Mouse (Mus musculus) layer of hippocampus, adult 8-10 months (tissue): ENCODE data around the gene Chmp1a. TPM values are rescaled to one million over a fixed set of nuclear protein-coding genes. Genes with fewer than 3 reads are reported as not detected.
"Not testable (repeated sequence)": the region's sequence is repeated elsewhere in the genome, so short reads cannot be mapped to it uniquely, and the experiment has no call there.

Experiments used
- DNase-seq, 2 experiments: peaks; one replicate each; pipeline ENCODE4 v3.0.0; 2022; ENCODE audit warnings: low spot score in 2 of 2
- total RNA-seq, 4 experiments: library from RNA; stranded (reverse); gene quantifications; 2 replicates each; pipeline ENCODE4 v1.2.4; 2022

Chmp1a gene
- 100 to 1,000 TPM in 3 of 4 experiments, 10 to 100 TPM in 1; 95.9 to 131 (median 123) TPM for total RNA-seq

DNA sequence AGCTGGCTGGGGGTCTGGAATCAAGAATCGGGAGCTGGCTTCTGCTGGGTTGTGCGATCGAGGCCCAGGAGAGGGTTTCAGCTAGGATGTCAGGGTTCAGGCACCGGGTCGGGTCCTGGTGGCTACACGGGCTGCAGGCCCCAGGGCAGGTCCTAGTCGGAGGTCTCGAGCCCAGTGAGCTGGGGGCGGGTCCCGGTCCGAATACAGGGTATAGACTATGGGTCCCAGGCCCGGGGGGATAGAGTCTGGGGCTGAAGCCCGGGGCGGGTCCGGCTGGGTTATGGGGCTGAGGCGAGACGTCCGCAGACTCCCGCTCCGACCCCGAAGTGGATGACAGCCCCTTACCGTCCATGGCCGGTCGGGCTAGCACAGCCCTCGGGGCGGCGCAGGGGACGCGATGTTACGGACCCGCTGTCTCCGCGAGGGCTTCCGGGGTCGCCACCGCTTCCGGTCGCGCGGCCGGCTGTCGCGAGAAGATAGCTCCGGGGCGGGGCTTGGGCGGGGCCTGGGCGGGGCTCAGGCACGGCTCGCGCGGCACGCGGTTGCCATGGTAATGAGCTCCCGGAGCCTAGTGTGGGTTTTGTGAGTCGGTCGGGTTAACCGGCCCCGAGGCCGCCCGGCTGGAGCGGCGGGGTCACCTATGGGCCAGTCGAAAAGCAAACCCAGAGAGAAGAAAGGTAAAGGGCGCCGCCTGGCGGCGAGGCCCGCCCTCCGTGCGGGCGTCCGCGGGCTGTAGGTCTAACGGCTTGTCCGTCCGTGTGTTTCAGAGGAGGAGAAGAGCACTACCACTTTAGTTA, at the start of gene Chmp1a, which contains the start of gene Spata33:
TSS of gene Chmp1a (minus strand) at position 443 of the 797 bp plus-strand sequence.
TSS of gene Spata33 (plus strand) at position 512 of the 797 bp plus-strand sequence.
- peak; percentile 82 to 85 for DNase-seq

GRCm38 (mm10) chr8:123257593-123257992, 45.0 kb upstream of the Chmp1a start:
- not testable (repeated sequence) for DNase-seq

DNA sequence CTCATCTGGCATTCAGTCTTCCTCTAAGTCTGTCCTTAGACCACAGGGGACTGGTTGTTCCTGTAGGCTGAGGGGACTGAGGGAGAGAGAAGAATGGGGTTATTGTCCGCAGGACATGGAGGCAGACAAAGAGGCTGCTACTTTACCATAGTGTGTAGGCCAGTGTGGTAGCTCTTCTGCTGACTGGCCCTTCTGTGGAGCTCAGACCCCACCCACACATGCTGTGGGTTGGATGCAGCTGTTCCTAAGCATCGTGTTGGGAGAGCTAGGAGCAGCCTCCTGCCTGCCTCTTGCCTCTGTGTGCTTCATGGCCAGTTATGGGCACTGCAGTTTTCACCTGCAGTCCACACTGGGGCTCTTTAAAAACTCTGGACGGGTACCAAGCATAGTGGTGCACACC, 44.6 kb upstream of the Chmp1a start:
- peak; percentile 44 to 57 for DNase-seq

DNA sequence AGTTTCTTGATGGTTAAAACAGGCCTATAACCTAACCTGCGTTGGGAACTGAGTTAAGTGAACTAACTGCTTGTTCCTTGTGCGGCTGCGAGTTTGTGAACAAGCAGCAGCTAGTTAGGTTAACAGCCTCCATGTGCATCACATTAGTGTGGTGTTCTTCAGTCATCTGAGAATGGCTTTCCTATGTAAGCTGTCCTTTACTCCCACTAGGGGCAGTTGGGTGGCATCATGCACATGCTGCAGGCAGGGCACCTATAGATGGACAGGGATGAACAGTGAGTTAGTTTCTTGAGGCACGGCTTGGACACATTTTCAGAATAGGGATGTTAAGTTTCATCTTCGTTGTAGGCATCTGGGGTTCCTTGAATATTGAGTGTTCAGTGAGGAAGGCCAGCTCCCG, 42.6 kb upstream of the Chmp1a start:
- DNase-seq, result no peak

- DNase-seq, result peak in 1 of 2 experiments; percentile 69
Measured at GRCm38 (mm10) chr8:123254099-123254885, 41.7 kb upstream of the Chmp1a start, which contains the start of the genes Zfp276 and Vps9d1. Gene Zfp276 (plus strand): TSS chr8:123254195. Gene Vps9d1 (minus strand): TSS chr8:123254348.

- DNase-seq, result no peak
Measured at GRCm38 (mm10) chr8:123253451-123254098, 41.0 kb upstream of the Chmp1a start.

DNA sequence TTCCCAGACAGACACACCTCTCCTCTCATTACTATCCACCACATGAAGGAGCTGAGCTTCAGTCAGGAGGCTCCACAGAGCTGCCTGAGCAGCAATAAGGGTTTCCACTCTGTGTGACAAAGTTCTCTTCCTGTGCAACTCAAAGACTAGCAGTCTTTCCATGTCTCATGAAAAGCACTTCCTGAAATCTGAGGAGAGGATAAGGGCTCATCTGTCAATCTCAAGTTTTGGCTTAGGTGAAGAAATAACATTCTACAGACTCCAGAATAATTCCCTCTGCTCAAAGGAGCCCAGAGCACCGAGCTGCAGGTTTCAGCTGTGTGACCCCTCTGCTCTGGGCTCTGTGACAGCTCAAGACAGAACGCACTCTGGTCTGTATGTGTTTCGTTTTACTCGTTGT, 40.4 kb upstream of the Chmp1a start:
- DNase-seq, result no peak

- DNase-seq, result no peak
Measured at GRCm38 (mm10) chr8:123250940-123251339, 38.4 kb upstream of the Chmp1a start.

- no peak for DNase-seq
Measured at GRCm38 (mm10) chr8:123248596-123248995, 36.0 kb upstream of the Chmp1a start.

DNA sequence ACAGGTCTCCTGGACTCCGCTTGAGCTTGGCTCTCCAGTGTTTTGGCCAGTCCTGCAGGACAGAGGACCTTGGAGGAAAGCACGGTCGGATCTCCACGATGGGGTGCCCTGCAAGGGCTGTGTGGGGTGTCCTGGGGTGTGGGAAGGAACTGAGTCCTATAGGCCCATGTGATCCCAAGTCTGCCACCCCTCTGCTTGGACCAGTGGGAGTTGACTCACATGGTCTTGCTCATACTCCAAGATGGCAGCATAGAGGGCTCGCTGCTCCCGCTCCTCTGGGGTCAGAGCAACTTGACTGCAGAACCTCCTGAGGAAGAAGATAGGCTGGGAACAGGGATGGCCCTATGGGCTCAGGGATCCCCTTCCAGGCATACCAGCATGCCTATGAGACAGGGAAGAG, 35.2 kb upstream of the Chmp1a start:
- DNase-seq, result no peak

GRCm38 (mm10) chr8:123245543-123245942, 33.0 kb upstream of the Chmp1a start:
- no peak for DNase-seq

DNA sequence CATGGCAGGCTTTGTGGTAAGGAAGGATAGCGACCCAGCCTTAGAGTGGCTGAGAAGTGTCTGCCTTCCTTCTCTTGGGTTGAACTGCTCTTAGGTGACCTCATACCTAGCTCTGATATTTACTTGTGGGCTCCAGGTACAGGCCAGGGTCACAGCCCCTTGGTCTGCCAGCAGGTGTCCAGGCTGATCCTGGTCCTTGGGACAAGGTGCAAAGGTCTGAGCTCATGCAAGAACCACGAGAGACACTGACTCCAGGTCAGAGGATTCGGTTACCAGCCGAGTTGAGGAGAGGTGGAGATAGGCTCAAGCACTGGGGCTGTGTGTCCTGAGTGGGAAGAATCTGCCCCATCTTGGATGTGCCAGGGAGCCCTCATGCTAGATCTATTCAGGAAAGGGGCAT, 31.8 kb upstream of the Chmp1a start:
- no peak for DNase-seq

GRCm38 (mm10) chr8:123243053-123243452, 30.5 kb upstream of the Chmp1a start:
- DNase-seq, result no peak

GRCm38 (mm10) chr8:123242107-123242923, 29.8 kb upstream of the Chmp1a start:
- no peak for DNase-seq

- no peak for DNase-seq
Measured at GRCm38 (mm10) chr8:123239398-123239797, 26.8 kb upstream of the Chmp1a start.

DNA sequence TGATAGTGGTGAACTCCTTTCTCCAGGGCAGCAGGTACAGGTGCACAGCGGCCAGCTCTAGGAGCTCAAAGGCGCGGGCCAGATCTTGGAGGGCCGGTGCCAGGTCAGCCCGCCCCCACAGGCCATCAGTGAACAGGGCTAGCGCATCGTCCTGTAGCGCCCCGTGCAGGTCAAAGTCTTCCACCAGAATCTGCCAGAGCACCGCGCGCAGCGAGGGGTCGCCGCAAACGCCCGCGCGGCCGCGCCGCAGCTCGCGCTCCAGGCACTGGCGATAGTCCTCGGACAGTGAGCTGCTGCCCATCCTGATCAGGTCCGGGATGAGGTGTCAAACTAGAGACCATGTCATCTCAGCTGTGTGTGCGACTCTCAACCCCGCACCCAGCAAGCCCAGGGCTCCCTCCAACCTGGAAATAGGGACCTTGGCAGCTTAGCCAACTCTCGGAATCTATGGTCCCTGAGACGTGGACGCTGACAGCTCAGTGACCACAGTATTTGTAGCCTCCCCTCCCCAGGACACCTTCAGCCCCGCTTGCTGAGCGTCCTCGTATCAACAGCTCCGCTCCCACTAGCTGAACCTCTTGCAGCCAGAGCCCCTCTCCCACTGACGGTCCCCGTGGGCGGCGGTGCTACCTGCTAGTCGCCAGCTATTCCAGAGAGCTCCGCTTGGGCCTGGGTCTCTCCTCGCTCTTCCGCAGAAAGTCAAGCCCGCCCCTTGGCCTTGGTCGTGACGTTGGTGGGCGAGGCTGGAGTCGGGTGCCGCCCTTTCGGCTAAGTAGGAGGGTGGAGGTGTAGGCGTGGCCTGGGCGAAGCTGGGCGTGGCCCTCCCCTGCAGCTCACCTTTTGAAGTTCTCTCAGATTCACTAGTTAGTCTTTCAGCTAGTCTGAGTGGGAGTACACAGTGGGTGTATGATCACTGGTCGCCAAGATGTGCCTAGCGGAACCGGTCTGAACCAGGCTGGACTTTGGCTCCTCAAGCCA, 23.2 kb upstream of the Chmp1a start, which contains the start of gene Spata2l:
TSS of gene Spata2l (minus strand) at position 714 of the 978 bp plus-strand sequence.
- peak; percentile 81 for DNase-seq

DNA sequence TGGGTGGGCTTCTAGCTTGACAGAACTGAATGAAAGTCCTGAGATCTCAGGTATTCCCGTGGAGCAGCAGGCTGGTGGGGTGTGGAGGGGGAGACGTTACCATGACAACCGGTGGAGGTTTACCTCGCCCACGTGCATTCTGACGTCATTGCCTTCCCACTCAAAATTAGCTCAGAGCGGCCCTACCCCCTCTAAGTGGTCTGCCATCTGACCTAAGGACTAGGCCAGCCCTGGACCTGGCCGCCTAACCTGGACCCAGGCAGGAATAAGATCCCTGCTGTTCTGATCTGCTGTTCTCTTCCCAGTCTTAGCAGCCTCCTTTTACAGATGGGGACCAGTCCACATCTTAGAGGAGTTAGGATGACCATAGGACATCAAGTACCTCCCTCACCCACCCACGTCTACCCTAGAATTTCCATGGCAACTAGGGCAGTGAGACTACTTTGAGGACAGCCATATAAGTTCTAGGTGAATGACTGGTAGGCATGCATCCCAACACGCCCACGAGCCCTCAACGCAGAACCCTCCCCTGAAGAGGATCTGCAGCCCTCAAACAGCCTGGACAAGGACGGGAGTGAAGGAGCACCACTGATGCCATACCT, 22.5 kb upstream of the Chmp1a start:
- DNase-seq, result peak; percentile 84

DNA sequence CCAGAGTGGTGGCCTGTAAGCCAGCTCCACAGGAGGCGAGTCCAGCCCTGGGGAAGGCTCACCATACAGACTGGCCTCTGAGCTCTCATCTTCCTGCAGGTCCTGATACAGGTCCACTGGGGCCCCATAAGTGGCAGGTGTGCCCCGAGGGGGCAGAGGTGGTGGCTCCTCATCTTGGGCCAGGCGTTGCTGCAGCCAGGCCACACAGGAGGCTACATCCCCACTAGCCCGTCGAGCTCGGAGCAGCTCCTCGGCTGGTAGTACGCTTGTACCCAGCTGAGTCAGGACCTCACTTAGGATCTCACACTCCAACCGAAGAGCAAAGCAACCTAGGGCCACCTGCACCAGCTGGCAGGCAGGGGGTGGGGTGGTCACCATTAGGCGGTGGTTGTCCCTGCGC, 21.2 kb upstream of the Chmp1a start:
- DNase-seq, result peak in 1 of 2 experiments; percentile 27

- DNase-seq, result peak in 1 of 2 experiments; percentile 34
Measured at GRCm38 (mm10) chr8:123233300-123233699, 20.7 kb upstream of the Chmp1a start.
